Mouse (Mus musculus) limb, embryonic 15.5 days (tissue): ENCODE measurements at regions not wholly inside any gene's neighbourhood (a gene's known extent, or its start where the extent isn't known, plus 50 kb on each side); places are given as distances from the start of the nearest gene placed in this dataset.

Experiments
- ATAC-seq: fragments of 200-750 bp; cut with Nextera tagmentation; 2 replicates; pipeline ENCODE4 v1.8.0; 2017; ENCODE audit warnings: low read depth, moderate TSS enrichment; ENCODE audit not compliant: insufficient number of reproducible peaks, low FRiP score, low TSS enrichment
- H3K27ac ChIP-seq: fragments of 300-500 bp; sonication (generic); 2 replicates; pipeline ENCODE4 v1.5.1; 2015; ENCODE audit warnings: moderate library complexity, mild to moderate bottlenecking, inconsistent platforms
- H3K27me3 ChIP-seq: fragments of 300-500 bp; sonication (generic); 2 replicates; pipeline ENCODE4 v1.6.1; 2015; ENCODE audit warnings: inconsistent platforms
- H3K36me3 ChIP-seq: fragments of 300-500 bp; sonication (generic); 2 replicates; pipeline ENCODE4 v1.6.1; 2015; ENCODE audit warnings: inconsistent platforms
- H3K4me1 ChIP-seq: fragments of 300-500 bp; sonication (generic); 2 replicates; pipeline ENCODE4 v1.6.1; 2015; ENCODE audit warnings: inconsistent platforms
- H3K4me2 ChIP-seq: fragments of 300-500 bp; sonication (generic); 2 replicates; pipeline ENCODE4 v1.6.1; 2015; ENCODE audit warnings: mild to moderate bottlenecking, inconsistent platforms
- H3K4me3 ChIP-seq: fragments of 300-500 bp; sonication (generic); 2 replicates; pipeline ENCODE4 v1.5.1; 2015; ENCODE audit warnings: mild to moderate bottlenecking, inconsistent platforms
- H3K9ac ChIP-seq: fragments of 300-500 bp; sonication (generic); 2 replicates; pipeline ENCODE4 v1.6.1; 2015; ENCODE audit warnings: inconsistent platforms
- H3K9me3 ChIP-seq: fragments of 300-500 bp; sonication (generic); 2 replicates; pipeline ENCODE4 v1.6.1; 2016; ENCODE audit warnings: inconsistent platforms
- WGBS: fragments of 180-500 bp; shearing (Covaris S2); methylation state at CpG from one replicate; pipeline ENCODE4 v1.1.7; 2015; 5-methylcytosine and 5-hydroxymethylcytosine counted together

GRCm38 (mm10) chr13:115911524-115912459 is 397.7 kb downstream of the Isl1 start:
- no peaks in the 10 kb centered on the region for H3K27me3 ChIP-seq
- no peaks in the 10 kb centered on the region for H3K4me1 ChIP-seq
- 67% methylated on average over 6 of the region's 6 CpGs for WGBS
- no peak overlapping the region for H3K4me2 ChIP-seq
- no peaks in the 10 kb centered on the region for H3K36me3 ChIP-seq
- H3K9me3 ChIP-seq: no peaks in the 10 kb centered on the region
- H3K9ac ChIP-seq: no peak overlapping the region
- H3K4me3 ChIP-seq: no peak overlapping the region
- ATAC-seq: no peak
- no peak overlapping the region for H3K27ac ChIP-seq

DNA sequence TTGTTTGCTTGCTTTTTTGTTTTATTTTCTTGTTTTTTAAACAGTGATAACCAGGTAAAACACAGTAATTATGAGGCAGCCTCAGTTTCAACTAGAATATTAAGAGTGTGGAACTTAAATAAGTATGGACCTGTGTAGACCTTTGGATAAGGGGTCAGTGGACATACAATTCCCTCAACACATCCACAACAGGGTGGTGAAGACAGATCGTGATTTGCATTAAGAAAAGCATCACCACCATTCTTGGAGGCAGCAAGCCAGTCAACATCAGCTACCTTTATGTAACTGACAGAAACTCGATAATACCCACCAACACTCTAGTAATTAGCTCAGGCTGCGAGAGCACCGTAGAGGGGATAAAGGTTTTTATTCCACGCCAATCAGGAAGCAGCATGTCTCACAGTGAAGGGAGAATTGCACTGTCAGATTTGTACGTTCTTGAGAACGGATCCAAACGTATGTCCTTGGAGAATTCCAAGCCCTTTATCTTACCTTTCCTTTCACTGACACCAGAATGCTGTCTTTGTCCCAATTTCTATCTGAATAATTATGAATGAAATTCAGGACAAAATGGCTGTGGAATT is 398.5 kb downstream of the Isl1 start:
- ATAC-seq: no peak
- no peak overlapping the region for H3K9ac ChIP-seq
- H3K4me3 ChIP-seq: no peak overlapping the region
- H3K36me3 ChIP-seq: no peaks in the 10 kb centered on the region
- no peaks in the 10 kb centered on the region for H3K9me3 ChIP-seq
- no peak overlapping the region for H3K4me2 ChIP-seq
- H3K4me1 ChIP-seq: no peaks in the 10 kb centered on the region
- WGBS: 68% methylated on average over 8 of the region's 8 CpGs
- H3K27me3 ChIP-seq: no peaks in the 10 kb centered on the region
- no peak overlapping the region for H3K27ac ChIP-seq

GRCm38 (mm10) chr13:115880616-115881015 is 428.9 kb downstream of the Isl1 start:
- Histone ChIP-seq H3K9ac (no peak overlapping the region), H3K4me3 (no peak overlapping the region), H3K27ac (no peak overlapping the region), H3K4me1 (no peaks in the 10 kb centered on the region), H3K4me2 (no peak overlapping the region), H3K36me3 (no peaks in the 10 kb centered on the region), H3K27me3 (no peaks in the 10 kb centered on the region), H3K9me3 (no peaks in the 10 kb centered on the region)
- no peak for ATAC-seq
- 32% methylated on average over 1 of the region's 1 CpGs for WGBS

DNA sequence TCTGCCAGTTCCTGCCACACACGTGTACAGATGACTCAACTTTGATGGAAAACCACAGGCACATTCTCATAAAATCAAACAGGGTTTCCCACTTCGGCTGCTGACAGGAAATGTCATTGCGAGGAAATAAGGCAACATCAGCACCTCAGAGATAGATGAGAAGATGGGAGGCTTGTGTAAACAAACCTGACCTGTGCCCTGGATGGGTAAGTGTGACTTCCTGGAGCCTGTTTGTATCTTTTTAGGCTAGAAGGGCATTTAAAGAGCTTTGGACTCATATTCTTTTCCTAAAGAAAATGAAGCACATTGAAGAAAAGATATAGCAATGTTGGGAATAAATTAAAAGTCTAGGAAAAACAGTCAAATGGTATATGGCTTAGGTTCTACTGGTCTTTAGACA is 449.0 kb downstream of the Isl1 start:
- 23% methylated on average over 3 of the region's 3 CpGs for WGBS
- Histone ChIP-seq H3K9me3 (no peaks in the 10 kb centered on the region), H3K27ac (no peak overlapping the region), H3K36me3 (no peaks in the 10 kb centered on the region), H3K4me2 (no peak overlapping the region), H3K9ac (no peak overlapping the region), H3K4me1 (no peaks in the 10 kb centered on the region), H3K4me3 (no peak overlapping the region), H3K27me3 (no peaks in the 10 kb centered on the region)
- no peak for ATAC-seq

DNA sequence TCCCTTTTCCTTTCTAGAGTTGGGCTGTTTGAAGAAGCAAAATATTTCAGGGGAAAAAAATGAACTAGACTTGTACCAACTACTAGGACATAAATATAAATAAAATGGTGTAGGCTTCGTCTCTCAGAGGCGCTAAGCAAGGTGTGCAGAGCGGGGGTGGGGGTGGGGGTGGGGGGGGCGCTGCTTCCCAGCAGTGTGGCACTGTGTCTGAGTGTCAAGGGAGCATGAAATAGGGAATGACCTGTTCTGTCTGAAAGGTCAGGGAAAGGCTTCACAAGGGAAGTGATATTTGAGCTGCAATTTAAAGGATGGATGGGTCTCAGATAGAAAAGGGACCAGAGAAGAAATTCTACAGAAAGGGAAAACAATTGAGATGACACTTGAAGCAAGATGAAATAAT is 452.9 kb downstream of the Isl1 start:
- Histone ChIP-seq H3K4me1 (no peaks in the 10 kb centered on the region), H3K27me3 (no peaks in the 10 kb centered on the region), H3K9ac (no peak overlapping the region), H3K4me2 (no peak overlapping the region), H3K36me3 (no peaks in the 10 kb centered on the region), H3K9me3 (no peaks in the 10 kb centered on the region), H3K4me3 (no peak overlapping the region), H3K27ac (no peak overlapping the region)
- no peak for ATAC-seq
- 73% methylated on average over 4 of the region's 4 CpGs for WGBS

DNA sequence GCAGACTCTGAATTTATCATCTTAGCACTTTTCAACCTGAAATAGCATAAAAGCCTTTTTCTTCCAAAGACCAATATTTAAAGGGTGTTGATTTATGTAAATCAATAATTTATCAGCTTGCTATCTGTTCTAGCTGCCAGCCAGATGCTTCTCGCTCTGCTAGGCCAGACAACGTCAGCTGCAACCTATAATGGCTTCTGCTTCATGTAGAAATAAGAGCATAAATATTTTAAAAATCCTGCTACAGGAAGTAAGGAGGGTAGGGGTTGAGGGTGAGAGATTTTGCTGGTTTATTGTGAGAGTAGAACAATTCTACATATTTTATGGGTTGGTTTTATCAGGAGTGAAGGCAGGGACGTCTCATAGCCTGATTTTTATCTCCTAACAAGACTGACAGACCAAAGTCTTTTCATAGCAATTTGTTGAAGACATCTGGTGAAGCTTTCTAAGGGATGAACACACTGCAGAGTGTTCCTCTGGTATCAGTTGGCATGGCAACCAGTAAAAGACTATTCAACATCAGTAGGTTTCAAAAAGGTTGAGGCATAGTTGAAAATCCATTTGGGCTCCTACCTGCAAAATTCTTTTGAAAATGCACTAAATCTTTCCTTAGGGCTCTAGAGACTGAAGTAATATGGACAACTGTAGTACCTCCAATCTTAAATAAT is 456.7 kb downstream of the Isl1 start:
- ATAC-seq: no peak
- no peak overlapping the region for H3K27ac ChIP-seq
- H3K36me3 ChIP-seq: no peaks in the 10 kb centered on the region
- H3K4me1 ChIP-seq: no peaks in the 10 kb centered on the region
- no peak overlapping the region for H3K9ac ChIP-seq
- H3K27me3 ChIP-seq: no peaks in the 10 kb centered on the region
- H3K4me3 ChIP-seq: no peak overlapping the region
- H3K4me2 ChIP-seq: no peak overlapping the region
- H3K9me3 ChIP-seq: no peaks in the 10 kb centered on the region
- WGBS: 51% methylated on average over 3 of the region's 3 CpGs

DNA sequence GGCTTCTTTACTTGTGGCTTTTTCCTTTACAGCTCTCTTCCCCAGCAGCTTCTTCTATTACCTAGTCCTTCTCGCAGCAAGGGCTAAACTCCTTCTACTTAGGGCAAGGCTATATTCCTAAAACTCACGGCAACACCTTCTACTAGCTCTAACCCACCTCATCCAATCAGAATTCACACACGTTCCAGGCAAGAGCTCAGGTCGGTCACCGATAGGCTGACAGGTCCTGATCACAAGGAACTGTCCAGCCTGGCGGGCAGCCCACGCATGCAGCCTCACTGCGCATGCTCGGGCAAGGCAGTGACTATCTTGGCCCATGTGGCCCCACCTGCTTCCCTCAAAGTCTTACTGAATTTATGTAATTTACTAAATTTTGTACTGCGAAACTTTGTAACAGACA is 466.4 kb downstream of the Isl1 start:
- H3K4me2 ChIP-seq: no peak overlapping the region
- no peak overlapping the region for H3K27ac ChIP-seq
- H3K4me3 ChIP-seq: no peak overlapping the region
- H3K27me3 ChIP-seq: no peaks in the 10 kb centered on the region
- H3K36me3 ChIP-seq: no peaks in the 10 kb centered on the region
- H3K9me3 ChIP-seq: no peaks in the 10 kb centered on the region
- H3K4me1 ChIP-seq: no peaks in the 10 kb centered on the region
- no peak overlapping the region for H3K9ac ChIP-seq
- no peak for ATAC-seq
- WGBS: 53% methylated on average over 10 of the region's 10 CpGs

DNA sequence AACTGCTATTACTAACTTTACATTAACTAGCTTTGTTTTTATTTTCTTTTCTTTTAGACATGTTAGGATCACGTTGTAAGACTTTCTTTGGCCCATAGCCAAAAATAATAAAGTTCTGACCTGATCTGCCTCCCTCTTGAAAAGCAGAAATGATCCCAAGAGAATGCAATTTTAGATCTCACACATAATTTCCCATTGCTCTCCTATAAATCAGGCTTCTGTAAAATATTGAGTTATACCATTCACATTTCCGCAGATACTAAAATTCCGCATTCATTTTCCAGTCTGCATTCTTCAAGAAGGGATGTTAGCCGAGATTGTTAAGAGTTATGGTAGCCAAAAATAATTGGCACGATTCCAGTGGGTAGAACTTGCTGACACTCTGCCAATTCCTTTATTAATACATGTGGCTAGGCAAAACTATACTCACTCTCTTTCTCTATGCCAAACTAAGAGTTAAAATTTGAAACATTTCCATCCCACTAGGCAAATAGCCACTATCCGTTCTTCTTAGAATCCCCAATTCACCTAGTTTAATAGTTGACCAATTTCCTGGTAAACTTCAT is 473.2 kb downstream of the Isl1 start:
- no peaks in the 10 kb centered on the region for H3K9me3 ChIP-seq
- H3K4me2 ChIP-seq: no peak overlapping the region
- no peak overlapping the region for H3K9ac ChIP-seq
- 19% methylated on average over 6 of the region's 6 CpGs for WGBS
- no peaks in the 10 kb centered on the region for H3K27me3 ChIP-seq
- ATAC-seq: no peak
- H3K4me3 ChIP-seq: no peak overlapping the region
- H3K27ac ChIP-seq: no peak overlapping the region
- H3K36me3 ChIP-seq: no peaks in the 10 kb centered on the region
- peaks cover 4% of the 10 kb centered on the region; the same call in 1 of the 2 replicates for H3K4me1 ChIP-seq

DNA sequence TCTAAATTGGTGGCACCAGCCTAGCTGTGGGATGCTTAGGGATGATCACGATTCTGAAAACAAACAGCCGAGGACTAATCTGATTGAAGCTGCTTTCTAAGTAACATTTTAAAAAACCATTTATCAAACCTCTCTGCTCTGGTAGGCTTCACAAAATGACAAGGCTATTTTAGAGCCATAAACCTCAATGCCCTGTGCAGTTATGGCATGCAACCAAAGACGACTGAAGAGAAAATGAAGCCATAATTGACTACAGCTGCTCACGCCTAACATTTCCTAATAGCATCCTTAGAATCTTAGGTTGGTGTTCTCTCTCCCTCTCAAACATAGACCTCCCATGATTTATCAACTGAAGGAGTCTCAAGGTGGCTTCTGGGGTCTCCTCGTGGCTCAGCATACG is 484.3 kb downstream of the Isl1 start:
- Histone ChIP-seq H3K9ac (no peak overlapping the region), H3K9me3 (no peaks in the 10 kb centered on the region), H3K27me3 (no peaks in the 10 kb centered on the region), H3K27ac (no peak overlapping the region), H3K4me3 (no peak overlapping the region), H3K4me1 (no peaks in the 10 kb centered on the region), H3K36me3 (no peaks in the 10 kb centered on the region), H3K4me2 (no peak overlapping the region)
- no peak for ATAC-seq
- 36% methylated on average over 6 of the region's 6 CpGs for WGBS

GRCm38 (mm10) chr13:115822527-115822926 is 487.0 kb downstream of the Isl1 start:
- no peak overlapping the region for H3K9ac ChIP-seq
- no peak overlapping the region for H3K4me2 ChIP-seq
- H3K27me3 ChIP-seq: no peaks in the 10 kb centered on the region
- no peak overlapping the region for H3K4me3 ChIP-seq
- no peaks in the 10 kb centered on the region for H3K9me3 ChIP-seq
- no peaks in the 10 kb centered on the region for H3K4me1 ChIP-seq
- 64% methylated on average over 1 of the region's 1 CpGs for WGBS
- ATAC-seq: no peak
- H3K36me3 ChIP-seq: no peaks in the 10 kb centered on the region
- no peak overlapping the region for H3K27ac ChIP-seq

DNA sequence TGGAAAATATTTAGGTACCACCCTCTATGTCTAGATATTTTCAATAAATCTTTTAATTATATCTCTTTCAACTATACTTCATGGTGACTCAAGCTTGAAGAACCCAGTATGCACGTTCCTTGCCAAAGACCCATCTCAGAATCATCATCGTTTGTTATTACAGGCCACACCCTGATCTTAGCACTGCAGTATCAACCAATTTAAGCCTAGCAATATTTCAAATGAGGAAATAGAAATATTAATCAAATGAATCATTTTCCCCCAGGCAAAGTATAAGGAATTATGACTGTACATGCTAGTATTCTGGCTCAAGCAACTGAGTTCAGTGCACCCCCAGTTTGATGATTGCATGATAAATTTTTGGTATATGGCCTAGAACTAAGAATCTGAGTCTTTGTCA is 495.3 kb downstream of the Isl1 start:
- Histone ChIP-seq H3K4me1 (no peaks in the 10 kb centered on the region), H3K27ac (no peak overlapping the region), H3K27me3 (no peaks in the 10 kb centered on the region), H3K9ac (no peak overlapping the region), H3K9me3 (no peaks in the 10 kb centered on the region), H3K4me3 (no peak overlapping the region), H3K36me3 (no peaks in the 10 kb centered on the region), H3K4me2 (no peak overlapping the region)
- ATAC-seq: no peak
- WGBS: 86% methylated on average over 2 of the region's 2 CpGs

DNA sequence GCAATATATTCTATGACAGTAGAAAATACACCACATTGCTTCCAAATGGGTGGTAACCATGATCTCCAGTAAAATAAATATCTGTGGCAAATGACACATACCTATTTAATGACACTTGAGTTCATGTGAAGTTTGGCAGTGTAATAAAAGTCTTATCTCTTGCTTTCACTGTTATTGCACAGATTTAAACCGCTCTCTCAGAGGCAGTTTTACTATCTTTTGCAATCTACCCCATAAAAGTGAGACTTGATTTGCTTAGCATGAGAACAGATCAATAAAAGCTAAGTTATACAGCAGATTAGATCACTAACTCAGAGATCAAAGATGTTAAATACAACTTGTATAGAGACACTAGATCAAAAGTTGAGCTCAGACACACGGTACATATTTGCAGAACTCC is 510.2 kb downstream of the Isl1 start:
- no peak overlapping the region for H3K27ac ChIP-seq
- H3K9ac ChIP-seq: no peak overlapping the region
- ATAC-seq: no peak
- WGBS: 31% methylated on average over 2 of the region's 2 CpGs
- H3K9me3 ChIP-seq: no peaks in the 10 kb centered on the region
- no peak overlapping the region for H3K4me3 ChIP-seq
- H3K4me2 ChIP-seq: no peak overlapping the region
- H3K27me3 ChIP-seq: no peaks in the 10 kb centered on the region
- H3K36me3 ChIP-seq: no peaks in the 10 kb centered on the region
- no peaks in the 10 kb centered on the region for H3K4me1 ChIP-seq
